Mouse (Mus musculus) kidney, embryonic 15.5 days (tissue): ENCODE results near the gene Atf7ip. TPM values are rescaled to one million over a fixed set of nuclear protein-coding genes. Genes with fewer than 3 reads are reported as not detected.
A peak's percentile ranks its signal among the peaks of the same experiment; 100 is the strongest.

Experiments
- ATAC-seq: fragments of 200-750 bp; cut with Nextera tagmentation; replicated peaks from 2 replicates; pipeline ENCODE4 v1.8.0; 2017; ENCODE audit warnings: moderate TSS enrichment; ENCODE audit not compliant: low FRiP score
- H3K27ac ChIP-seq: fragments of 300-500 bp; sonication (generic); 2 replicates; pipeline ENCODE4 v1.5.1; 2015; ENCODE audit warnings: mild to moderate bottlenecking, inconsistent platforms
- H3K27me3 ChIP-seq: fragments of 300-500 bp; sonication (generic); 2 replicates; pipeline ENCODE4 v1.6.1; 2015; ENCODE audit warnings: inconsistent platforms
- H3K36me3 ChIP-seq: fragments of 300-500 bp; sonication (generic); 2 replicates; pipeline ENCODE4 v1.6.1; 2015; ENCODE audit warnings: inconsistent platforms
- H3K4me1 ChIP-seq: fragments of 300-500 bp; sonication (generic); 2 replicates; pipeline ENCODE4 v1.6.1; 2015; ENCODE audit warnings: inconsistent platforms
- H3K4me2 ChIP-seq: fragments of 300-500 bp; sonication (generic); 2 replicates; pipeline ENCODE4 v1.6.1; 2015; ENCODE audit warnings: moderate library complexity, mild to moderate bottlenecking, inconsistent platforms
- H3K4me3 ChIP-seq: fragments of 300-500 bp; sonication (generic); replicated peaks from 2 replicates; pipeline ENCODE4 v1.5.1; 2015; ENCODE audit warnings: mild to moderate bottlenecking, inconsistent platforms
- H3K9ac ChIP-seq: fragments of 300-500 bp; sonication (generic); 2 replicates; pipeline ENCODE4 v1.6.1; 2015; ENCODE audit warnings: mild to moderate bottlenecking, inconsistent platforms
- H3K9me3 ChIP-seq: fragments of 300-500 bp; sonication (generic); replicated peaks from 2 replicates; pipeline ENCODE4 v1.6.1; 2016; ENCODE audit warnings: inconsistent platforms
- WGBS: fragments of 180-500 bp; shearing (Covaris S2); methylation state at CpG from one replicate; pipeline ENCODE4 v1.1.7; 2015; ENCODE audit warnings: mixed read lengths; 5-methylcytosine and 5-hydroxymethylcytosine counted together
- polyA plus RNA-seq: library from polyadenylated mRNA; unstranded; fragments of >200 nt; fragmentation: Nextera tagmentation; extraction: Ambion mirVana; gene quantifications from 2 replicates; pipeline ENCODE4 v1.2.1, GENCODE M21; 2015

Atf7ip gene
- polyA plus RNA-seq, 1 experiment from 2014 or later: 44.2 TPM

GRCm38 (mm10) chr6:136489899-136490298 lies 16.1 kb upstream of the Atf7ip start:
- 67% methylated on average over 3 of the region's 3 CpGs for WGBS
- H3K27ac ChIP-seq: no peak overlapping the region
- H3K4me1 ChIP-seq: peaks cover 5% of the 10 kb centered on the region; the same call in 1 of the 2 replicates
- ATAC-seq: no peak
- H3K36me3 ChIP-seq: no peaks in the 10 kb centered on the region
- H3K4me3 ChIP-seq: no peak overlapping the region
- no peak overlapping the region for H3K4me2 ChIP-seq
- H3K9ac ChIP-seq: no peak overlapping the region
- H3K27me3 ChIP-seq: no peaks in the 10 kb centered on the region
- no peaks in the 10 kb centered on the region for H3K9me3 ChIP-seq

GRCm38 (mm10) chr6:136490516-136491475 lies 15.2 kb upstream of the Atf7ip start:
- Histone ChIP-seq H3K9me3 (no peaks in the 10 kb centered on the region), H3K36me3 (no peaks in the 10 kb centered on the region), H3K27ac (no peak overlapping the region), H3K9ac (no peak overlapping the region), H3K4me2 (no peak overlapping the region), H3K4me1 (peaks cover 5% of the 10 kb centered on the region; the same call in 1 of the 2 replicates), H3K27me3 (no peaks in the 10 kb centered on the region), H3K4me3 (no peak overlapping the region)
- WGBS: 71% methylated on average over 6 of the region's 6 CpGs
- ATAC-seq: no peak

- Histone ChIP-seq H3K4me2 (no peak overlapping the region), H3K27me3 (no peaks in the 10 kb centered on the region), H3K4me3 (no peak overlapping the region), H3K36me3 (no peaks in the 10 kb centered on the region), H3K9ac (no peak overlapping the region), H3K27ac (no peak overlapping the region), H3K4me1 (peaks cover 3% of the 10 kb centered on the region; the same call in 1 of the 2 replicates), H3K9me3 (no peaks in the 10 kb centered on the region)
- no peak for ATAC-seq
- WGBS: 60% methylated on average over 5 of the region's 5 CpGs
These were observed 14.3 kb upstream of the Atf7ip start for GRCm38 (mm10) chr6:136491631-136492030.

GRCm38 (mm10) chr6:136492251-136492650 lies 13.7 kb upstream of the Atf7ip start:
- Histone ChIP-seq H3K36me3 (no peaks in the 10 kb centered on the region), H3K9me3 (no peaks in the 10 kb centered on the region), H3K4me2 (no peak overlapping the region), H3K27ac (no peak overlapping the region), H3K4me1 (no peaks in the 10 kb centered on the region), H3K4me3 (no peak overlapping the region), H3K9ac (no peak overlapping the region), H3K27me3 (no peaks in the 10 kb centered on the region)
- no peak for ATAC-seq
- 86% methylated on average over 4 of the region's 4 CpGs for WGBS

GRCm38 (mm10) chr6:136493486-136493885 lies 12.5 kb upstream of the Atf7ip start:
- no peak overlapping the region for H3K9ac ChIP-seq
- H3K4me2 ChIP-seq: no peak overlapping the region
- no peak for ATAC-seq
- no peaks in the 10 kb centered on the region for H3K27me3 ChIP-seq
- H3K4me3 ChIP-seq: no peak overlapping the region
- H3K4me1 ChIP-seq: peaks cover 1% of the 10 kb centered on the region; the same call in 1 of the 2 replicates
- WGBS: 94% methylated on average over 7 of the region's 7 CpGs
- no peaks in the 10 kb centered on the region for H3K36me3 ChIP-seq
- H3K9me3 ChIP-seq: no peaks in the 10 kb centered on the region
- no peak overlapping the region for H3K27ac ChIP-seq

- H3K36me3 ChIP-seq: no peaks in the 10 kb centered on the region
- WGBS: 90% methylated on average over 12 of the region's 12 CpGs
- H3K4me1 ChIP-seq: peaks cover 5% of the 10 kb centered on the region; the same call in 1 of the 2 replicates
- no peaks in the 10 kb centered on the region for H3K9me3 ChIP-seq
- no peaks in the 10 kb centered on the region for H3K27me3 ChIP-seq
- H3K27ac ChIP-seq: no peak overlapping the region
- ATAC-seq: 0 out of 2 replicates have a peak, but pooled peaks have one; percentile 30
- H3K4me2 ChIP-seq: no peak overlapping the region
- no peak overlapping the region for H3K9ac ChIP-seq
- no peak overlapping the region for H3K4me3 ChIP-seq
These were observed 11.8 kb upstream of the Atf7ip start for GRCm38 (mm10) chr6:136493910-136494751.

- Histone ChIP-seq H3K4me1 (peaks cover 9% of the 10 kb centered on the region; the same call in 1 of the 2 replicates), H3K4me2 (no peak overlapping the region), H3K9ac (no peak overlapping the region), H3K27ac (no peak overlapping the region), H3K4me3 (no peak overlapping the region), H3K9me3 (no peaks in the 10 kb centered on the region), H3K36me3 (no peaks in the 10 kb centered on the region), H3K27me3 (no peaks in the 10 kb centered on the region)
- ATAC-seq: no peak
- 82% methylated on average over 12 of the region's 12 CpGs for WGBS
These were observed 10.9 kb upstream of the Atf7ip start for GRCm38 (mm10) chr6:136495023-136495422.

- ATAC-seq: 0 out of 2 replicates have a peak, but pooled peaks have one; percentile 18
- Histone ChIP-seq H3K4me3 (no peak overlapping the region), H3K9ac (no peak overlapping the region), H3K36me3 (no peaks in the 10 kb centered on the region), H3K4me2 (no peak overlapping the region), H3K4me1 (peaks cover 9% of the 10 kb centered on the region; the same call in 1 of the 2 replicates), H3K27ac (no peak overlapping the region), H3K9me3 (no peaks in the 10 kb centered on the region), H3K27me3 (no peaks in the 10 kb centered on the region)
- 55% methylated on average over 5 of the region's 5 CpGs for WGBS
These were observed 8.2 kb upstream of the Atf7ip start for GRCm38 (mm10) chr6:136497744-136498143.

- ATAC-seq: 0 out of 2 replicates have a peak, but pooled peaks have one; percentile 29
- no peaks in the 10 kb centered on the region for H3K9me3 ChIP-seq
- no peaks in the 10 kb centered on the region for H3K36me3 ChIP-seq
- peaks cover 9% of the 10 kb centered on the region; the same call in 1 of the 2 replicates for H3K4me1 ChIP-seq
- H3K4me2 ChIP-seq: no peak overlapping the region
- H3K27ac ChIP-seq: peak overlapping the region; percentile 14; the same call in 1 of the 2 replicates
- H3K9ac ChIP-seq: no peak overlapping the region
- 52% methylated on average over 10 of the region's 10 CpGs for WGBS
- H3K27me3 ChIP-seq: no peaks in the 10 kb centered on the region
- no peak overlapping the region for H3K4me3 ChIP-seq
These were observed 6.5 kb upstream of the Atf7ip start for GRCm38 (mm10) chr6:136499292-136499977.

GRCm38 (mm10) chr6:136508652-136509051 lies 2.7 kb downstream of the Atf7ip start:
- Histone ChIP-seq H3K36me3 (no peaks in the 10 kb centered on the region), H3K4me3 (no peak overlapping the region), H3K4me1 (no peaks in the 10 kb centered on the region), H3K27ac (no peak overlapping the region), H3K27me3 (no peaks in the 10 kb centered on the region), H3K9ac (no peak overlapping the region), H3K4me2 (no peak overlapping the region), H3K9me3 (no peaks in the 10 kb centered on the region)
- no peak for ATAC-seq
- WGBS: 92% methylated on average over 3 of the region's 3 CpGs

GRCm38 (mm10) chr6:136510945-136511344 lies 5.0 kb downstream of the Atf7ip start:
- no peak overlapping the region for H3K9ac ChIP-seq
- no peak overlapping the region for H3K4me2 ChIP-seq
- ATAC-seq: peak; percentile 70; the same call in 1 of the 2 replicates
- H3K27ac ChIP-seq: 0 out of 2 replicates have a peak overlapping the region, but pooled peaks have one; percentile 43
- H3K4me3 ChIP-seq: no peak overlapping the region
- WGBS: 54% methylated on average over 7 of the region's 7 CpGs
- no peaks in the 10 kb centered on the region for H3K27me3 ChIP-seq
- H3K9me3 ChIP-seq: 0 out of 2 replicates have a peak, but pooled peaks cover 7% of the 10 kb centered on the region
- H3K4me1 ChIP-seq: no peaks in the 10 kb centered on the region
- H3K36me3 ChIP-seq: no peaks in the 10 kb centered on the region
